Mouse (Mus musculus) kidney, adult 2 months (tissue): ENCODE results near the gene Prss16. TPM values are rescaled to one million over a fixed set of nuclear protein-coding genes. Genes with fewer than 3 reads are reported as not detected.

Experiments
- DNase-seq: peaks from one replicate; pipeline ENCODE4 v3.0.0; 2021
- H3K27ac ChIP-seq: fragments of 200-500 bp; 2 replicates; pipeline ENCODE4 v1.5.1; 2012; ENCODE audit warnings: low read depth, low read length, control low read depth, inconsistent platforms; ENCODE audit not compliant: insufficient read depth
- H3K27me3 ChIP-seq: fragments of 200-500 bp; replicated peaks from 2 replicates; pipeline ENCODE4 v1.6.1; 2012; ENCODE audit warnings: mild to moderate bottlenecking, moderate library complexity, low read length, inconsistent platforms; ENCODE audit not compliant: control insufficient read depth, insufficient read depth
- H3K36me3 ChIP-seq: fragments of 200-500 bp; 2 replicates; pipeline ENCODE4 v1.6.1; 2012; ENCODE audit warnings: mild to moderate bottlenecking, moderate library complexity, low read length, inconsistent platforms; ENCODE audit not compliant: control insufficient read depth, insufficient read depth
- H3K4me1 ChIP-seq: fragments of 200-500 bp; 2 replicates; pipeline ENCODE4 v1.6.1; 2011; ENCODE audit warnings: low read length; ENCODE audit not compliant: control insufficient read depth, insufficient read depth
- H3K4me3 ChIP-seq: fragments of 200-500 bp; 2 replicates; pipeline ENCODE4 v1.5.1; 2011; ENCODE audit warnings: mild to moderate bottlenecking, low read depth, low read length, control low read depth; ENCODE audit not compliant: insufficient read depth
- CTCF ChIP-seq: fragments of 200-500 bp; conservative IDR thresholded peaks from 2 replicates; pipeline ENCODE4 v1.5.1; 2011; ENCODE audit warnings: low read depth, mild to moderate bottlenecking, control low read depth, low read length, moderate library complexity, mixed read lengths; ENCODE audit not compliant: insufficient read depth, insufficient read length
- POLR2A ChIP-seq: fragments of 200-500 bp; IDR thresholded peaks from one replicate; pipeline ENCODE4 v1.6.1; 2011; ENCODE audit warnings: low read depth, low read length, control low read depth
- WGBS: fragments of 180-500 bp; shearing (Covaris S2); methylation state at CpG from one replicate; pipeline ENCODE4 v1.1.7; 2018; 5-methylcytosine and 5-hydroxymethylcytosine counted together
- polyA plus RNA-seq: library from polyadenylated mRNA; depleted of rRNA; stranded (reverse); fragments of >200 nt; gene quantifications from 2 replicates; pipeline ENCODE4 v1.2.3, GENCODE M21; 2012; rRNA removed

Gene Prss16
- polyA plus RNA-seq = 0.22 TPM in 1 of 2 replicates, not detected in the other

GRCm38 (mm10) chr13:22009642-22010041 is at the start of gene Prss16:
Gene Prss16 (minus strand): TSS chr13:22009742.
- H3K27me3 ChIP-seq = peaks cover 22% of the 10 kb centered on the region
- TF ChIP-seq CTCF = no peak
- TF ChIP-seq POLR2A = no peak
- 41% methylated on average over 7 of the region's 7 CpGs for WGBS
- H3K4me3 ChIP-seq = no peak within 1 kb of the TSS
- H3K36me3 ChIP-seq = no peaks in the 10 kb centered on the region
- 0 out of 2 replicates have a peak, but pooled peaks cover 3% of the 10 kb centered on the region for H3K4me1 ChIP-seq
- H3K27ac ChIP-seq = no peak within 1 kb of the TSS
- no peak for DNase-seq

GRCm38 (mm10) chr13:22053754-22054153 is 44.2 kb upstream of the Prss16 start:
- WGBS = 97% methylated on average over 1 of the region's 1 CpGs
- Histone ChIP-seq H3K4me1 (no peaks in the 10 kb centered on the region), H3K4me3 (no peak overlapping the region), H3K27me3 (no peaks in the 10 kb centered on the region; the same call in 1 of the 2 replicates), H3K27ac (no peak overlapping the region), H3K36me3 (no peaks in the 10 kb centered on the region)
- no peak for DNase-seq
- TF ChIP-seq CTCF (no peak), POLR2A (no peak)

DNA sequence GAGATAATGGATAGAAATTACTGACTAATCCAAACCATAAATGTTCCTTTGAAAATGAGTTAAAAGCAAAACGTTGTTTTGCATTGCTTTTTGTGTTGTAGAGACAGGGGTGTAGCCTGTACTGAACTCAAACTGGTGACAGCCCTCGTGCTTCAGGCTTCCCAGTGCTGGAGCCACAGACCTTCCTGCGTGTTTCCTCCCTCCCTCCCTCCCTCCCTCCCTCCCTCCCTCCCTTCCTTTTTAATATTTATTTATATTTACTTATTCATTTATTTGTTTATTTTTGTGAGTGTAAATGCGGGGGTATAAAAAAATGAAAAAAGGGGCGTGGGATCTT is 41.9 kb upstream of the Prss16 start:
- no peak overlapping the region for H3K4me3 ChIP-seq

DNA sequence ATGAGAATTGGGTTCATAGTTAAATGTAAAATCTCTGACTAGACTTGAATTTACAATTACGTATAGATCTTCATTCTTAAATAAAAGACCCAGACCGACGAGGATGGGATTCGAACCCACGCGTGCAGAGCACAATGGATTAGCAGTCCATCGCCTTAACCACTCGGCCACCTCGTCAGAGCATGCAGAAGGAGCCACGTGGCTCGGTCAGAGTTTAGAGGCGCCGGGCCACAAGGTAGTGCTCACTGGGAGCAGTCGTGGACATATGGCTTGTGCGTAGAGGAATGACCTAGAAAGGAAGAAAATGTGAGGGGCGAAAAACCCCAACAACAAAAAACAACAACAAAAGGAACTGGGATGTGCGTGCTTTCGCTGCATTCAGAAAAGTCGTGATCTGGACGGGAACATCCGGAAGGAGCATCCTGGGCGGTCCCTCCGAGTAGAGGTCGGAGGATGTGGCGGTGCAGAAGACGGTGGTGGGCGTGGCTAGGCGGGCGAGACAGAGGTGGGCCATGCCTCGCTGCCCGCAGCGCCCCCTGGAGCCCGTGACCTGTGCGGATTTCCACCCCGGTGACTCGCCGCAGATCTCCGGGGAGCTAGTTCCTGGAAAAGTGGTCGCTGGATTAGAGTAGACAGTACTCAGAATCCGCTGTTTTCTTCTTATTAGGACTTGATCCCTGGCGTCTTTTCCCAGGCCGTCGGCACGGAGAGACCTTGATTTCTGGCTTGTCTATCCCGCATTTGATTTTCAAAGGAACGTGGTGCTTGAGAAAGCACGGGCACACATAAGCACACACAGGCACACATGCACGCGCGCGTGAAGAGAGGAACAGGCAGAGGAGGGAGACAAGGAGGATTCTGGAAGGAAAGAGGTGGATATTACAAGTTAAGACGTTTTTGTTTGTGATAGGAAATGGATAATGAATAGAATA is 41.3 kb upstream of the Prss16 start:
- peak; percentile 93 for DNase-seq
- Histone ChIP-seq H3K4me3 (peak overlapping the region; percentile 51), H3K27me3 (no peaks in the 10 kb centered on the region; the same call in 1 of the 2 replicates), H3K4me1 (no peaks in the 10 kb centered on the region), H3K36me3 (no peaks in the 10 kb centered on the region), H3K27ac (no peak overlapping the region)
- WGBS = under 1% methylated on average over 52 of the region's 52 CpGs
- peak; percentile 56 for TF ChIP-seq CTCF
- no peak for TF ChIP-seq POLR2A

More for the DNA sequence above, 41.9 kb upstream of the Prss16 start:
- Histone ChIP-seq H3K27me3 (no peaks in the 10 kb centered on the region; the same call in 1 of the 2 replicates), H3K4me1 (no peaks in the 10 kb centered on the region), H3K27ac (no peak overlapping the region), H3K36me3 (no peaks in the 10 kb centered on the region)
- DNase-seq = no peak
- TF ChIP-seq CTCF (no peak), POLR2A (no peak)
- 20% methylated on average over 5 of the region's 5 CpGs for WGBS

GRCm38 (mm10) chr13:22049737-22050440 is 40.3 kb upstream of the Prss16 start:
- no peaks in the 10 kb centered on the region for H3K36me3 ChIP-seq
- WGBS = 4% methylated on average over 14 of the region's 14 CpGs
- TF ChIP-seq POLR2A (no peak), CTCF (no peak)
- 0 out of 2 replicates have a peak overlapping the region, but pooled peaks have one; percentile 11 for H3K4me3 ChIP-seq
- H3K27me3 ChIP-seq = no peaks in the 10 kb centered on the region; the same call in 1 of the 2 replicates
- no peaks in the 10 kb centered on the region for H3K4me1 ChIP-seq
- H3K27ac ChIP-seq = no peak overlapping the region
- no peak for DNase-seq

- Histone ChIP-seq H3K4me1 (no peaks in the 10 kb centered on the region; the same call in 1 of the 2 replicates), H3K36me3 (no peaks in the 10 kb centered on the region), H3K27me3 (no peaks in the 10 kb centered on the region; the same call in 1 of the 2 replicates), H3K4me3 (no peak overlapping the region), H3K27ac (no peak overlapping the region)
- 90% methylated on average over 2 of the region's 2 CpGs for WGBS
- TF ChIP-seq POLR2A = no peak
- DNase-seq = no peak
Observed at GRCm38 (mm10) chr13:22049041-22049440, 39.5 kb upstream of the Prss16 start.

GRCm38 (mm10) chr13:22045311-22045710 is 35.8 kb upstream of the Prss16 start:
- TF ChIP-seq CTCF (no peak), POLR2A (no peak)
- Histone ChIP-seq H3K36me3 (no peaks in the 10 kb centered on the region), H3K27me3 (no peaks in the 10 kb centered on the region), H3K4me1 (peaks cover 9% of the 10 kb centered on the region; the same call in 1 of the 2 replicates), H3K4me3 (no peak overlapping the region), H3K27ac (no peak overlapping the region)
- no peak for DNase-seq
- WGBS = 63% methylated on average over 2 of the region's 2 CpGs
